Mouse (Mus musculus): ENCODE results near the gene Selenow. TPM values are rescaled to one million over a fixed set of nuclear protein-coding genes. Genes with fewer than 3 reads are reported as not detected.

Selenow gene
- polyA plus RNA-seq, 1 experiment from 2014 or later: 560 TPM

DNA sequence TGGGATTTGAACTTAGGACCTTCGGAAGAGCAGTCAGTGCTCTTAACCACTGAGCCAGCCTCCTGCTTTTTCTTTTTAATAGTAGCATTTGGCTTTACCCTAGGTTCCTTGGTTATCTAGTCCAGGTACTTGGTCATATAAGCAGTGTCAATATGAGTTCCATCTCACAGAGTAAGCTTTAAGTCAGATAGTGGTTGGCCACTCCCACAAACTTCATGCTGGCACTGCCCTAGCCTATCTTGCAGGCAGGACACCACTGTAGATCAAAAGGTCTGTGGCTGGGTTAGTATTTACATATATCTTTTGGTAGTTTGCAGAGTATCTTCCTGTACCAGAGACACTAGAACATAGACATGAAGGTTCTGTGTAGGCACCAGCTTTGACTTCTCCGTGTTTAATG lies 38.1 kb downstream of the Selenow start:
- no peak for ATAC-seq (ENCODE audit: low FRiP score, low TSS enrichment)
- H3K4me2 ChIP-seq (replicated peaks; ENCODE audit: low read depth): no peak overlapping the region
- DNase-seq (ENCODE audit: low spot score): no peak
- H3K27me3 ChIP-seq (ENCODE audit: control insufficient read depth, insufficient read depth, low read length): no peaks in the 10 kb centered on the region
- H3K4me3 ChIP-seq (ENCODE audit: low read depth, low read length): no peak overlapping the region
- no peak for TF ChIP-seq EP300 (optimal IDR thresholded peaks at IDR 0.05)
- no peak for TF ChIP-seq CTCF (IDR thresholded peaks at IDR 0.05; ENCODE audit: low read depth)
- no peak overlapping the region for H3K27ac ChIP-seq (replicated peaks)
- WGBS: 79% methylated on average over 2 of the region's 2 CpGs
- H3K36me3 ChIP-seq (ENCODE audit: control insufficient read depth, insufficient read depth, low read length): no peaks in the 10 kb centered on the region
- no peaks in the 10 kb centered on the region for H3K4me1 ChIP-seq (replicated peaks; ENCODE audit: control insufficient read depth, insufficient read depth)
- H3K9ac ChIP-seq (ENCODE audit: low read length): no peak overlapping the region
- no peaks in the 10 kb centered on the region for H3K9me3 ChIP-seq (ENCODE audit: control insufficient read depth, low read length)

- 89% methylated on average over 2 of the region's 2 CpGs for WGBS
- H3K36me3 ChIP-seq (ENCODE audit: control insufficient read depth, insufficient read depth, low read length): no peaks in the 10 kb centered on the region
- H3K27me3 ChIP-seq (ENCODE audit: control insufficient read depth, insufficient read depth, low read length): no peaks in the 10 kb centered on the region
- no peak within 1 kb of the TSS for H3K9ac ChIP-seq (ENCODE audit: low read length)
- no peaks in the 10 kb centered on the region for H3K9me3 ChIP-seq (ENCODE audit: control insufficient read depth, low read length)
- no peak within 1 kb of the TSS for H3K4me2 ChIP-seq (replicated peaks; ENCODE audit: low read depth)
- TF ChIP-seq CTCF (IDR thresholded peaks at IDR 0.05; ENCODE audit: low read depth): no peak
- no peak for TF ChIP-seq EP300 (optimal IDR thresholded peaks at IDR 0.05)
- no peak within 1 kb of the TSS for H3K27ac ChIP-seq (replicated peaks)
- H3K4me1 ChIP-seq (replicated peaks; ENCODE audit: control insufficient read depth, insufficient read depth): no peaks in the 10 kb centered on the region
- no peak for DNase-seq (ENCODE audit: low spot score)
- no peak within 1 kb of the TSS for H3K4me3 ChIP-seq (ENCODE audit: low read depth, low read length)
- no peak for ATAC-seq (ENCODE audit: low FRiP score, low TSS enrichment)
Observed at GRCm38 (mm10) chr7:15882317-15882716, 39.9 kb downstream of the Selenow start, which contains the start of gene Crxos. Gene Crxos (plus strand): TSS chr7:15882617.

DNA sequence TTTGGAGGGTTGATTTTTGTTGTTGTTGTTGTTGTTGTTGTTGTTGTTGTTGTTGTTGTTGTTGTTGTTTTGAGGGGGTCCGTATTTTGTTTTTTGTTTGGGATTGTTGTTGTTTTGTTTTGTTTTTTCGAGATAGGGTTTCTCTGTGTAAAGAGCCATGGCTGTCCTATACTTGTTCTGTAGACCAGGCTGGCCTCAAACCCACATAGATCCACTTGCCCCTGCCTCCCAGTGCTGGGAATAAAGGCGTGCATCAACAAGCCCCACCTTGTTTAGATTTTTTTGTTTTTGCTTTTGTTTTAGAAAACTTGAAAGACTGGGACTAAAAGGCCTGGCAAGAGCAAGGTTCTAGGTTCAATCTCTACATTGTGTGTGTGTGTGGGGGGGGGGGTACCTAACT lies 40.4 kb downstream of the Selenow start:
- Histone ChIP-seq H3K4me2 (replicated peaks; ENCODE audit: low read depth) (no peak overlapping the region), H3K27ac (replicated peaks) (no peak overlapping the region), H3K27me3 (ENCODE audit: control insufficient read depth, insufficient read depth, low read length) (no peaks in the 10 kb centered on the region), H3K4me1 (replicated peaks; ENCODE audit: control insufficient read depth, insufficient read depth) (no peaks in the 10 kb centered on the region), H3K36me3 (ENCODE audit: control insufficient read depth, insufficient read depth, low read length) (no peaks in the 10 kb centered on the region), H3K4me3 (ENCODE audit: low read depth, low read length) (no peak overlapping the region), H3K9ac (ENCODE audit: low read length) (no peak overlapping the region), H3K9me3 (ENCODE audit: control insufficient read depth, low read length) (no peaks in the 10 kb centered on the region)
- DNase-seq (ENCODE audit: low spot score) (no peak), ATAC-seq (ENCODE audit: low FRiP score, low TSS enrichment) (no peak)
- WGBS: 56% methylated on average over 3 of the region's 3 CpGs
- TF ChIP-seq EP300 (optimal IDR thresholded peaks at IDR 0.05) (no peak), CTCF (IDR thresholded peaks at IDR 0.05; ENCODE audit: low read depth) (no peak)

- ATAC-seq (ENCODE audit: low FRiP score, low TSS enrichment) (no peak), DNase-seq (ENCODE audit: low spot score) (no peak)
- WGBS: 21% methylated on average over 7 of the region's 7 CpGs
- Histone ChIP-seq H3K9ac (ENCODE audit: low read length) (no peak overlapping the region), H3K27me3 (ENCODE audit: control insufficient read depth, insufficient read depth, low read length) (no peaks in the 10 kb centered on the region), H3K27ac (replicated peaks) (no peak overlapping the region), H3K4me2 (replicated peaks; ENCODE audit: low read depth) (no peak overlapping the region), H3K4me1 (replicated peaks; ENCODE audit: control insufficient read depth, insufficient read depth) (no peaks in the 10 kb centered on the region), H3K4me3 (ENCODE audit: low read depth, low read length) (no peak overlapping the region), H3K36me3 (ENCODE audit: control insufficient read depth, insufficient read depth, low read length) (no peaks in the 10 kb centered on the region), H3K9me3 (ENCODE audit: control insufficient read depth, low read length) (no peaks in the 10 kb centered on the region)
- no peak for TF ChIP-seq EP300 (optimal IDR thresholded peaks at IDR 0.05)
- TF ChIP-seq CTCF (IDR thresholded peaks at IDR 0.05; ENCODE audit: low read depth): no peak
Observed at GRCm38 (mm10) chr7:15881388-15881787, 40.8 kb downstream of the Selenow start.

GRCm38 (mm10) chr7:15879756-15880155 lies 42.4 kb downstream of the Selenow start, which contains the start of gene Crx:
Gene Crx (minus strand): TSS chr7:15879968.
- Histone ChIP-seq H3K27me3 (ENCODE audit: control insufficient read depth, insufficient read depth, low read length) (no peaks in the 10 kb centered on the region), H3K9ac (ENCODE audit: low read length) (no peak within 1 kb of the TSS), H3K9me3 (ENCODE audit: control insufficient read depth, low read length) (no peaks in the 10 kb centered on the region), H3K36me3 (ENCODE audit: control insufficient read depth, insufficient read depth, low read length) (no peaks in the 10 kb centered on the region), H3K4me2 (replicated peaks; ENCODE audit: low read depth) (no peak within 1 kb of the TSS), H3K4me1 (replicated peaks; ENCODE audit: control insufficient read depth, insufficient read depth) (no peaks in the 10 kb centered on the region), H3K27ac (replicated peaks) (no peak within 1 kb of the TSS), H3K4me3 (ENCODE audit: low read depth, low read length) (no peak within 1 kb of the TSS)
- no peak for ATAC-seq (ENCODE audit: low FRiP score, low TSS enrichment)
- no peak for DNase-seq (ENCODE audit: low spot score)
- WGBS: 31% methylated on average over 4 of the region's 4 CpGs
- no peak for TF ChIP-seq EP300 (optimal IDR thresholded peaks at IDR 0.05)
- no peak for TF ChIP-seq CTCF (IDR thresholded peaks at IDR 0.05; ENCODE audit: low read depth)

Other genes starting within 250 kb of the Selenow start
- not detected in 2 replicates for gene Obox5, start 172.3 kb downstream of the Selenow start, polyA plus RNA-seq (2015; fragmentation: Nextera tagmentation; extraction: Ambion mirVana)
- gene Obox6, start 82.7 kb downstream of the Selenow start, polyA plus RNA-seq (2015; fragmentation: Nextera tagmentation; extraction: Ambion mirVana): not detected in 2 replicates
- 0.10 TPM in 1 of 2 replicates, not detected in the other for gene Crx, start 42.4 kb downstream of the Selenow start, polyA plus RNA-seq (2015; fragmentation: Nextera tagmentation; extraction: Ambion mirVana)
- gene Crxos, start 39.8 kb downstream of the Selenow start, polyA plus RNA-seq (2015; fragmentation: Nextera tagmentation; extraction: Ambion mirVana): not detected in 2 replicates
- 139 and 147 TPM in 2 replicates for gene Nop53, start 23.7 kb upstream of the Selenow start, polyA plus RNA-seq (2015; fragmentation: Nextera tagmentation; extraction: Ambion mirVana)
- gene Ehd2, start 45.2 kb upstream of the Selenow start, polyA plus RNA-seq (2015; fragmentation: Nextera tagmentation; extraction: Ambion mirVana): 30.7 and 37.7 TPM in 2 replicates
- 1.8 and 2.3 TPM in 2 replicates for gene Bicra, start 125.5 kb upstream of the Selenow start, polyA plus RNA-seq (2015; fragmentation: Nextera tagmentation; extraction: Ambion mirVana)
- gene Zfp541, start 139.4 kb upstream of the Selenow start, polyA plus RNA-seq (2015; fragmentation: Nextera tagmentation; extraction: Ambion mirVana): 0.05 TPM in 2 replicates
- gene Napa, start 176.1 kb upstream of the Selenow start, polyA plus RNA-seq (2015; fragmentation: Nextera tagmentation; extraction: Ambion mirVana): 136 and 152 TPM in 2 replicates
- gene Kptn, start 197.5 kb upstream of the Selenow start, polyA plus RNA-seq (2015; fragmentation: Nextera tagmentation; extraction: Ambion mirVana): 11.8 and 13.1 TPM in 2 replicates
- 0.11 and 0.12 TPM in 2 replicates for gene Slc8a2, start 207.4 kb upstream of the Selenow start, polyA plus RNA-seq (2015; fragmentation: Nextera tagmentation; extraction: Ambion mirVana)

Measured in stomach, postnatal 0 days (tissue).